Mouse (Mus musculus) kidney, adult 9 months (tissue): Measurements from ENCODE around the gene Utf1.

Source experiments
- DNase-seq: peaks from one replicate; pipeline ENCODE4 v3.0.0; 2022

The Utf1 gene

GRCm38 (mm10) chr7:139975471-139975870, 31.9 kb downstream of the Utf1 start:
- no peak for DNase-seq

- DNase-seq = peak; percentile 83
These were observed 34.8 kb downstream of the Utf1 start, which contains the start of gene 6430531B16Rik for GRCm38 (mm10) chr7:139978278-139978892. 6430531B16Rik (minus strand) TSS chr7:139978755.

GRCm38 (mm10) chr7:139979011-139979719, 35.6 kb downstream of the Utf1 start:
- no peak for DNase-seq

GRCm38 (mm10) chr7:139980778-139981177, 37.2 kb downstream of the Utf1 start:
- no peak for DNase-seq

GRCm38 (mm10) chr7:139982058-139982457, 38.5 kb downstream of the Utf1 start:
- no peak for DNase-seq

- no peak for DNase-seq
These were observed 40.9 kb downstream of the Utf1 start for GRCm38 (mm10) chr7:139984505-139984904.

GRCm38 (mm10) chr7:139988272-139988671, 44.7 kb downstream of the Utf1 start:
- no peak for DNase-seq

GRCm38 (mm10) chr7:139990864-139991394, 47.3 kb downstream of the Utf1 start:
- no peak for DNase-seq

GRCm38 (mm10) chr7:139992406-139992805, 48.8 kb downstream of the Utf1 start, which contains the start of gene Adam8:
Adam8 (minus strand) TSS chr7:139992562.
- DNase-seq = peak; percentile 28

- no peak for DNase-seq
These were observed 49.9 kb downstream of the Utf1 start for GRCm38 (mm10) chr7:139993532-139993931.

GRCm38 (mm10) chr7:139994202-139994601, 50.6 kb downstream of the Utf1 start:
- DNase-seq = no peak

- peak; percentile 62 for DNase-seq
These were observed 51.1 kb downstream of the Utf1 start for GRCm38 (mm10) chr7:139994676-139995075.
